Mouse (Mus musculus) kidney, embryonic 15.5 days (tissue): ENCODE measurements around the gene Txndc8. TPM values are rescaled to one million over a fixed set of nuclear protein-coding genes. Genes with fewer than 3 reads are reported as not detected.

Experiments
- ATAC-seq: fragments of 200-750 bp; cut with Nextera tagmentation; replicated peaks from 2 replicates; pipeline ENCODE4 v1.8.0; 2017; ENCODE audit warnings: moderate TSS enrichment; ENCODE audit not compliant: low FRiP score
- H3K27ac ChIP-seq: fragments of 300-500 bp; sonication (generic); 2 replicates; pipeline ENCODE4 v1.5.1; 2015; ENCODE audit warnings: mild to moderate bottlenecking, inconsistent platforms
- H3K27me3 ChIP-seq: fragments of 300-500 bp; sonication (generic); 2 replicates; pipeline ENCODE4 v1.6.1; 2015; ENCODE audit warnings: inconsistent platforms
- H3K36me3 ChIP-seq: fragments of 300-500 bp; sonication (generic); 2 replicates; pipeline ENCODE4 v1.6.1; 2015; ENCODE audit warnings: inconsistent platforms
- H3K4me1 ChIP-seq: fragments of 300-500 bp; sonication (generic); 2 replicates; pipeline ENCODE4 v1.6.1; 2015; ENCODE audit warnings: inconsistent platforms
- H3K4me2 ChIP-seq: fragments of 300-500 bp; sonication (generic); 2 replicates; pipeline ENCODE4 v1.6.1; 2015; ENCODE audit warnings: moderate library complexity, mild to moderate bottlenecking, inconsistent platforms
- H3K4me3 ChIP-seq: fragments of 300-500 bp; sonication (generic); replicated peaks from 2 replicates; pipeline ENCODE4 v1.5.1; 2015; ENCODE audit warnings: mild to moderate bottlenecking, inconsistent platforms
- H3K9ac ChIP-seq: fragments of 300-500 bp; sonication (generic); 2 replicates; pipeline ENCODE4 v1.6.1; 2015; ENCODE audit warnings: mild to moderate bottlenecking, inconsistent platforms
- H3K9me3 ChIP-seq: fragments of 300-500 bp; sonication (generic); replicated peaks from 2 replicates; pipeline ENCODE4 v1.6.1; 2016; ENCODE audit warnings: inconsistent platforms
- WGBS: fragments of 180-500 bp; shearing (Covaris S2); methylation state at CpG from one replicate; pipeline ENCODE4 v1.1.7; 2015; ENCODE audit warnings: mixed read lengths; 5-methylcytosine and 5-hydroxymethylcytosine counted together
- polyA plus RNA-seq: library from polyadenylated mRNA; unstranded; fragments of >200 nt; fragmentation: Nextera tagmentation; extraction: Ambion mirVana; gene quantifications from 2 replicates; pipeline ENCODE4 v1.2.1, GENCODE M21; 2015

The Txndc8 gene
- polyA plus RNA-seq, 1 experiment from 2014 or later: not detected

DNA sequence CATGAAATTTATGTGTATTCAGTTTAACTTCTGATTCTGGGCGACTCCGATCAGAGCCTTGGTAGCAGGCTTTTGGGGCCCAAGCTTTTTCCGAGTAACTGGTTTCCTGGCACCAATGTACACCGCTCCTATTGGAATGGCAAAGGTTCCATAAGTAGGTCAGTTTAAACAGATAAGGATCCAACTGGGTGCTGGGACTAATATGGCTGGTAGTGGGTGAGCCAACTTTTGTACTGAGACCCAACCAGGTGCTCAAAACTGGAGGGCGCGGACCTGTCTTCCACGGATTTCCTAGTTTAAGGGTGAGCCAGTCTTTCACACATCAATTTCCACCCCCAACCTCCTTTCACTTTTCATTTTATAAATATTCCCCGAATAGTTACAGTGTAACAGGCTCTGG, 53.9 kb downstream of the Txndc8 start:
- H3K4me2 ChIP-seq: peak overlapping the region; percentile 73
- WGBS: 74% methylated on average over 8 of the region's 8 CpGs
- H3K9me3 ChIP-seq: no peaks in the 10 kb centered on the region
- H3K36me3 ChIP-seq: peaks cover 30% of the 10 kb centered on the region
- peak overlapping the region; percentile 93 for H3K4me3 ChIP-seq
- no peak for ATAC-seq
- H3K9ac ChIP-seq: peak overlapping the region; percentile 85; the same call in 1 of the 2 replicates
- peaks cover 42% of the 10 kb centered on the region for H3K4me1 ChIP-seq
- H3K27me3 ChIP-seq: peaks cover 3% of the 10 kb centered on the region; the same call in 1 of the 2 replicates
- peak overlapping the region; percentile 94 for H3K27ac ChIP-seq

DNA sequence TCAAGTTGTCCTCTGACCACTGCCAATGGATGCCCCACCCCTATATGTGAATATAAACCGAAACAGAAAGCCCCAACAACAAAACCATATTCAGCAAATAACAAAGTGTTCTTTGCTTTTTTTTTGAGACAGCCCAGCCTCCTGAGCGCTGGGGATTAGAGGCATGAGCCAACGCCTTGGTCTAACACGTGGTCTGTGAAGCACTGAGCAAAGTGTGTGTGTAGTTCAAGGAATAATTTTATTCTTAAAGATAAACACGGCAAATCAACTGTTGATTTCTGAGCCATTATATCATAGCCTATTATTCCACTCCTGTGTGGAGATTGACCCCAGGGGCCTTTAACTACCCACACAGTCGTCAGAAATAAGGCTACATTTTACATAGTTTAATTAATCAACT, 54.3 kb downstream of the Txndc8 start:
- Histone ChIP-seq H3K9ac (no peak overlapping the region), H3K27me3 (peaks cover 3% of the 10 kb centered on the region; the same call in 1 of the 2 replicates), H3K9me3 (no peaks in the 10 kb centered on the region), H3K27ac (no peak overlapping the region), H3K36me3 (peaks cover 34% of the 10 kb centered on the region), H3K4me3 (peak overlapping the region; percentile 93), H3K4me2 (peak overlapping the region; percentile 73), H3K4me1 (peaks cover 42% of the 10 kb centered on the region)
- ATAC-seq: no peak
- 74% methylated on average over 6 of the region's 6 CpGs for WGBS

DNA sequence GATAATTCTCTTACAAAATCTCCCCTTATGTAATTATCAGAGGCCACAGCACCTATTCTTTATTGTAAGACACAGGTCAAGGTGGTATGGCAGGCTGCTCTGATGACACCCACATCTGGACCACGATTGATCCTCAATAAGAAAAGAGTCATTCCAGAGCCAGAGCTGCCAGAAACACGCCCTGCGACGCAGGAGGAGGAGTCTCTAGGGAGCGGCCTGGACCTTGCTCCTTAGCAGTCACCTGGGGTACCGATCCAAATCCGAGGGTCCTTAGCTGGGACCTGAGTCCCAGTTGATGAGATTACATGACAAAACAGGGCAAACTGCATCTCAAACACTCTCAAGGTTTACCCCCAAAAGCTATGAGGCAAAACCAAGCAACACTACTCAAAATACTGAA, 55.1 kb downstream of the Txndc8 start:
- Histone ChIP-seq H3K4me3 (no peak overlapping the region), H3K27ac (no peak overlapping the region; the same call in 1 of the 2 replicates), H3K9me3 (no peaks in the 10 kb centered on the region), H3K9ac (no peak overlapping the region), H3K27me3 (peaks cover 3% of the 10 kb centered on the region; the same call in 1 of the 2 replicates), H3K4me2 (peak overlapping the region; percentile 73), H3K4me1 (peaks cover 42% of the 10 kb centered on the region), H3K36me3 (peaks cover 42% of the 10 kb centered on the region)
- 80% methylated on average over 7 of the region's 7 CpGs for WGBS
- no peak for ATAC-seq

DNA sequence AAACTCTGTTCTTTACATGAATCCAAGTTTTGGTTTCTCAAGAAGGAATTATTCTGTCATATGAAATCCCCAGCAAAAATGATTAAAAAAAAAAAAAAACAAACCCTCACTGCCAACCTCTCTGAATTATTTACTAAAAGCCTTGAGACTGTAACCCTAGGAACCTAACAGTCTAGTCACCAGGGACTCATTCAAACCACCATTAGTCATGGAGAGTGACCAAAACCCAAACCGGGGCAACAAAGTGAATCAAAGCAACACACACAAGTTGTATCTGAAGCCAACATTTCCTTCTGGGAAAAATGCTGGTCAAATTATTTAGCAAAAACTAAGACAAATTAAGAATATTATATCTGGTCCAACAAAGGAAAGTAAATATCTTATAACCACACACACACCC, 56.0 kb downstream of the Txndc8 start:
- ATAC-seq: no peak
- 0 out of 2 replicates have a peak overlapping the region, but pooled peaks have one; percentile 11 for H3K27ac ChIP-seq
- 75% methylated on average over 1 of the region's 1 CpGs for WGBS

DNA sequence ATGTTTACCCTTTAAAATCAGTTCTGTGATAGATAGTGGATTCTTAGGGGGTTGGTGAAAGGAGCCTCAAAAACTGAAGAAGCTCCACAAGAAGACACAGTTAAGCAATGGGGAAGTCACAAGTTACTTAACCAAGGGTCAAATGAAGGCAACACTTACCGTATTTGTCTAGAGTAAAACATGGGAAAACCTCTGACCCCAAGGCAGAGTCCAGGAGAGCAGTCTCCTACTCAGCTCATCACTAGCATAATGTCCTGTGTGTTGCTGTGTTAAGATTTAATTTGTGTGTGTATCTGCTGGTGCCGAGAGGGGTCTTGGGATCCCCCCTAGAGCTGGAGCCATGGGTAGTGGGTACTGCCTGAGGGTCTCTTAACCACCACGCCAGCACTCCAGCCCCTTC, 56.5 kb downstream of the Txndc8 start:
- H3K36me3 ChIP-seq: peaks cover 56% of the 10 kb centered on the region

More for the DNA sequence above, 56.0 kb downstream of the Txndc8 start:
- H3K4me1 ChIP-seq: peaks cover 39% of the 10 kb centered on the region
- H3K4me2 ChIP-seq: no peak overlapping the region
- H3K36me3 ChIP-seq: peaks cover 51% of the 10 kb centered on the region
- H3K9ac ChIP-seq: no peak overlapping the region
- no peak overlapping the region for H3K4me3 ChIP-seq
- H3K9me3 ChIP-seq: no peaks in the 10 kb centered on the region
- H3K27me3 ChIP-seq: peaks cover 3% of the 10 kb centered on the region; the same call in 1 of the 2 replicates

DNA sequence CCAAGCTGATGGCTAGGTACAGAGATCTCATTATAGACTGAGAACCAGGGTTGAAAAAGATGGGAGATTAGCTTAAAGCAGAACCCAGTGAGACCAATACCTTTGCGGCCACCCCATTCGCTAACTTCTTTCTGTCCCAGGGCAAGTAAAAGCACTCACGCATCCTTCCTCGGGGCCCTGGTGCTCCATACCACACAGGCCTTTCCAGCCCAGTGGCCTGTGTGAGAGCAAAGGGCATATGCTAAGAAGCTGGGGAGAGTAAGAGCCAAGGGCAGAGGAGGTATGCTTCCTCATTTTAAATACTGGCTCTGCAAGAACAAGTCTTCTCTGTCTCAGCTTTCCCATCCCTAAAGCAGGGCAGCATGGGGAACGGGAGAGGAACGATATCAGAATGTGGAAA, 59.1 kb downstream of the Txndc8 start:
- 88% methylated on average over 6 of the region's 6 CpGs for WGBS
- Histone ChIP-seq H3K4me3 (no peak overlapping the region), H3K9me3 (no peaks in the 10 kb centered on the region), H3K9ac (no peak overlapping the region), H3K4me2 (no peak overlapping the region), H3K4me1 (peaks cover 32% of the 10 kb centered on the region), H3K36me3 (peaks cover 80% of the 10 kb centered on the region), H3K27ac (no peak overlapping the region; the same call in 1 of the 2 replicates), H3K27me3 (no peaks in the 10 kb centered on the region)
- no peak for ATAC-seq

More for the DNA sequence above, 56.5 kb downstream of the Txndc8 start:
- peaks cover 39% of the 10 kb centered on the region for H3K4me1 ChIP-seq
- H3K27me3 ChIP-seq: peaks cover under 1% of the 10 kb centered on the region; the same call in 1 of the 2 replicates
- no peak overlapping the region for H3K4me2 ChIP-seq
- H3K9ac ChIP-seq: no peak overlapping the region
- H3K9me3 ChIP-seq: no peaks in the 10 kb centered on the region
- no peak for ATAC-seq
- H3K27ac ChIP-seq: 0 out of 2 replicates have a peak overlapping the region, but pooled peaks have one; percentile 11
- WGBS: 82% methylated on average over 3 of the region's 3 CpGs
- no peak overlapping the region for H3K4me3 ChIP-seq

DNA sequence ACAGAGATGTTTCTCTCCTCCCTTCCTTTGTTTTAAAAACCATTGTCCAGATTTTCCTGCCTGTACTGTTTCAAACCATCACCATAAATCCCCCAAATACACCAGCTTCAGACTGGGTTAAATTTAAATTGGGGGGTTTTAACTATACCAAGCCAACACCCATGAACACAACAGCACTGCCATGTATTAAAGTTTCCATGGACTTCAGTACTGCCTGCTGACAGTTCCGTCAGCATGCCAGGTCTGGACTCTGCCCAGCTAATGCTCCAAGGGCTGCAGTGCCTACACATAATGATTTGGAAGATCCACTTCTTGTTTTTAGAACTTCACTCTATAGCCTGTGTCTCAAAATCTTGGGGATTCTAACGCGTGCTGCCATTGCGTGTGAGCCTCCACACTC, 61.4 kb downstream of the Txndc8 start:
- Histone ChIP-seq H3K36me3 (peaks cover 98% of the 10 kb centered on the region), H3K9me3 (no peaks in the 10 kb centered on the region), H3K4me2 (no peak overlapping the region), H3K27ac (0 out of 2 replicates have a peak overlapping the region, but pooled peaks have one; percentile 32), H3K27me3 (no peaks in the 10 kb centered on the region), H3K9ac (no peak overlapping the region), H3K4me1 (peaks cover 15% of the 10 kb centered on the region), H3K4me3 (no peak overlapping the region)
- ATAC-seq: no peak
- 90% methylated on average over 4 of the region's 4 CpGs for WGBS

DNA sequence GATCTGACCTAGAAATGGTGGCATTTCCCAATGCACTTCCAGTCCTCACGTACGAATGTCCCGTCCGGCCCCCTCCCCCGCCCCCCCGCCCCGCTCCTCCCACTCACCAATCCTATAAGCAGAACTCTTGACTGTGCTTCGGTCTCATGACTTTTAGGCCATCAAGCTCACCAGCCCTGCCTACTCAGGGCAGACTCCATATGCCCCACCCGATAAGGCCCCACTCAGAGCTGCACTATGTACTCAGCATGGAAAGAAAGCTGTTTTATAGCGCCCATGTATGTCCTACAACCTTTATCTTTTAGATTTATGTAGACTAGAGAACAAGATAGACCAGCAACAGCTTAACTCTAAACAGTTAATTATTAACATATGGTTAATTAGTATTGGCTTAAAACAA, 61.9 kb downstream of the Txndc8 start:
- peak; percentile 47; the same call in 1 of the 2 replicates for ATAC-seq
- H3K27ac ChIP-seq: 0 out of 2 replicates have a peak overlapping the region, but pooled peaks have one; percentile 22

DNA sequence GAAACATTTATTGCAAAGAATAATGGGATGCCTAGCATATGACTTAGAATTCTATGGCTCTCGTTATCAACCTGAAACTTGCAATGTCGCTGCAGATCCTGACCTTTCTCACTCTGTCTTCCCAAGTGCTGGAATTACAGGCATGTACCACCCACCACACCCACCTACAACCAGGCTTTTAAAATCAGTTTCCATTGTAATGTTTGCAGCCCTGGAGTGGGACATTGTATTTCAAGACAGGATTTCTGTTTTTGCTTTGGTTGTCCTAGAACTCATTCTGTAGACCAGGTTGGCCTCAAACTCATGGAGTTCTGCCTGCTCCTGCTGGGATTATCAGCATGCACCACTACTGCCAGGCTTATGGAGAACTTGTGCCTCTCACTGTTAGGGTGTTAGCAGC, 66.0 kb downstream of the Txndc8 start:
- Histone ChIP-seq H3K4me3 (no peak overlapping the region), H3K36me3 (peaks cover 55% of the 10 kb centered on the region), H3K4me2 (no peak overlapping the region), H3K9ac (no peak overlapping the region), H3K4me1 (peaks cover 12% of the 10 kb centered on the region), H3K27me3 (no peaks in the 10 kb centered on the region), H3K9me3 (no peaks in the 10 kb centered on the region), H3K27ac (no peak overlapping the region)
- WGBS: 91% methylated on average over 2 of the region's 2 CpGs
- ATAC-seq: no peak

More for the DNA sequence above, 61.9 kb downstream of the Txndc8 start:
- H3K4me2 ChIP-seq: no peak overlapping the region
- H3K9ac ChIP-seq: no peak overlapping the region
- H3K4me1 ChIP-seq: peaks cover 15% of the 10 kb centered on the region
- no peaks in the 10 kb centered on the region for H3K27me3 ChIP-seq
- no peak overlapping the region for H3K4me3 ChIP-seq
- peaks cover 97% of the 10 kb centered on the region for H3K36me3 ChIP-seq
- 58% methylated on average over 10 of the region's 10 CpGs for WGBS
- no peaks in the 10 kb centered on the region for H3K9me3 ChIP-seq

DNA sequence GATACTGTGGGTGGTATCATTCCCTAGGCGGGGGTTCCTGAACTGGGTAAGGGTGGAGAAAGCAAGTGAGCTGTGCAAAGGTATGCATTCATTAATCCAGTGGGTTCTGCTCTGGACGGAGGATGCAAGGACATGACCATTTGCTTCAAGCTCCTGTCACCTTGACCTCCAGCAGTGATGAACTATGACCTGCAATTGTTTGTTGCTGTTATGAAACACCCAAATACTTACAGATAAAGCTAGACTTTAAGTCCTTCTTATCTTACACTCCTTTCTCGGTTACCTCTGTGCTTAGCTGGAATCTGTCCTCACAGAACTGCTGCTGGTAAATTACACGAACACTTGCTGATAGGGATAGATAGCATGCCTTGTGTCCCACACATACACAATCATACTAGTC, 68.3 kb downstream of the Txndc8 start:
- Histone ChIP-seq H3K9me3 (no peaks in the 10 kb centered on the region), H3K27me3 (no peaks in the 10 kb centered on the region), H3K4me1 (no peaks in the 10 kb centered on the region), H3K9ac (no peak overlapping the region), H3K36me3 (peaks cover 34% of the 10 kb centered on the region), H3K27ac (no peak overlapping the region), H3K4me3 (no peak overlapping the region), H3K4me2 (no peak overlapping the region)
- 92% methylated on average over 4 of the region's 4 CpGs for WGBS
- ATAC-seq: no peak

DNA sequence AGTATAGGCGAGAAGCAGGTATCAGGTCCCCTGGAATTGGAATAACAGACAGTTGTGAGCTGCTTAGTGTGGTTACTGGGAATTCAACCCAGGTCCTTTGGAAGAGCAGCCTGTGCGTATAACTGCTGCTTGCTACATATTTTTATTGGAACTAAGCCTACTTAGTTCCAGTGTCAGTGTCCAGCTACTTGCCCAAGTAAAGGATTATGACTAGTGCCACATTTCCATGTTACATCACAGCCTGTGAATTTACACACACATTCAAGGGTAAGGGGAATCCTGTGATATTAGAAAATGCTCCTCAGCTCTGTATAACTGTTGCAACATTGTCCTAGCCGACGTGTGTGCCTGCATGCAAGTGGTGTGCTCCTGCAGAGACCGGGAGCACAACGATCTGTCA, 71.6 kb downstream of the Txndc8 start:
- H3K27ac ChIP-seq: no peak overlapping the region
- H3K9ac ChIP-seq: no peak overlapping the region
- H3K4me2 ChIP-seq: no peak overlapping the region
- no peak for ATAC-seq
- no peaks in the 10 kb centered on the region for H3K27me3 ChIP-seq
- H3K4me3 ChIP-seq: no peak overlapping the region
- peaks cover 2% of the 10 kb centered on the region; the same call in 1 of the 2 replicates for H3K36me3 ChIP-seq
- no peaks in the 10 kb centered on the region for H3K4me1 ChIP-seq
- H3K9me3 ChIP-seq: 0 out of 2 replicates have a peak, but pooled peaks cover 6% of the 10 kb centered on the region
- 79% methylated on average over 6 of the region's 6 CpGs for WGBS

DNA sequence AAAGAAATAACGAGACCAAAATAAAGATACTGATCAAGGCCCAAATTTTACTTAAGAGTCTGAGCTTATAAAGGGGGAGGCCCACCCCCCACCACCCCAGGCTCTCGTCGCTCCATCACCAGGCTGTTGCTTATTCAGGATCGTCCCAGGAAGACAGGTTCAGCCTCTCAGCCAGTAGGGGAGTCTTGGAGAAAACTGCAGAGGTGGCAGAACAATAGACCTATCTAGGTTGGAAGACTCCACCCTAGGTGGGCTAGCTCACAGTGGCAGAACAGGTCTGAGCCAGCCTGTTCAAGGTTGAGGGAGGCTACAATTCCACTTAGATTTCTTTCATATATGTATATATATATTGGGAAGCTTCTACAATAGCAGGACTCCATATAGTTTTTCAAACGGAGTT, 74.7 kb downstream of the Txndc8 start:
- Histone ChIP-seq H3K36me3 (no peaks in the 10 kb centered on the region), H3K27ac (no peak overlapping the region), H3K27me3 (no peaks in the 10 kb centered on the region), H3K9me3 (0 out of 2 replicates have a peak, but pooled peaks cover 6% of the 10 kb centered on the region), H3K9ac (no peak overlapping the region), H3K4me2 (no peak overlapping the region), H3K4me3 (no peak overlapping the region), H3K4me1 (no peaks in the 10 kb centered on the region)
- ATAC-seq: no peak
- WGBS: 79% methylated on average over 5 of the region's 5 CpGs
